Mouse (Mus musculus) kidney, embryonic 16.5 days (tissue): Measurements from ENCODE around the gene Ypel5. TPM values are rescaled to one million over a fixed set of nuclear protein-coding genes. Genes with fewer than 3 reads are reported as not detected.
A peak's percentile ranks its signal among the peaks of the same experiment; 100 is the strongest.

Experiments
- ATAC-seq: fragments of 200-750 bp; cut with Nextera tagmentation; 2 replicates; pipeline ENCODE4 v1.8.0; 2017; ENCODE audit warnings: moderate TSS enrichment; ENCODE audit not compliant: low FRiP score, low TSS enrichment
- H3K27ac ChIP-seq: fragments of 300-500 bp; sonication (generic); 2 replicates; pipeline ENCODE4 v1.5.1; 2014; ENCODE audit warnings: low read length
- H3K27me3 ChIP-seq: fragments of 300-500 bp; sonication (generic); 2 replicates; pipeline ENCODE4 v1.6.1; 2014; ENCODE audit warnings: low read length, control low read depth, mixed read lengths; ENCODE audit not compliant: insufficient read depth
- H3K36me3 ChIP-seq: fragments of 300-500 bp; sonication (generic); 2 replicates; pipeline ENCODE4 v1.6.1; 2014; ENCODE audit warnings: low read length, control low read depth, mixed read lengths; ENCODE audit not compliant: insufficient read depth
- H3K4me1 ChIP-seq: fragments of 300-500 bp; sonication (generic); 2 replicates; pipeline ENCODE4 v1.6.1; 2014; ENCODE audit warnings: low read length, control low read depth, mixed read lengths; ENCODE audit not compliant: insufficient read depth
- H3K4me2 ChIP-seq: fragments of 300-500 bp; sonication (generic); replicated peaks from 2 replicates; pipeline ENCODE4 v1.6.1; 2014; ENCODE audit warnings: low read depth, low read length
- H3K4me3 ChIP-seq: fragments of 300-500 bp; sonication (generic); 2 replicates; pipeline ENCODE4 v1.5.1; 2014; ENCODE audit warnings: mild to moderate bottlenecking, low read length
- H3K9ac ChIP-seq: fragments of 300-500 bp; sonication (generic); replicated peaks from 2 replicates; pipeline ENCODE4 v1.6.1; 2014; ENCODE audit warnings: low read length
- H3K9me3 ChIP-seq: fragments of 300-500 bp; sonication (generic); 2 replicates; pipeline ENCODE4 v1.6.1; 2016; ENCODE audit warnings: low read length, control low read depth
- WGBS: fragments of 180-500 bp; shearing (Covaris S2); extraction: QIAGEN DNeasy Blood & Tissue Kit; methylation state at CpG from one replicate; pipeline ENCODE4 v1.1.7; 2014; 5-methylcytosine and 5-hydroxymethylcytosine counted together
- polyA plus RNA-seq: library from polyadenylated mRNA; unstranded; fragments of >200 nt; fragmentation: Nextera tagmentation; extraction: Ambion mirVana; gene quantifications from 2 replicates; pipeline ENCODE4 v1.2.1, GENCODE M21; 2015

Gene Ypel5
- polyA plus RNA-seq, 1 experiment from 2014 or later = 45.9 TPM

- Histone ChIP-seq H3K9ac (no peak overlapping the region), H3K4me1 (no peaks in the 10 kb centered on the region), H3K4me3 (no peak overlapping the region), H3K4me2 (no peak overlapping the region), H3K36me3 (no peaks in the 10 kb centered on the region), H3K27ac (no peak overlapping the region), H3K9me3 (no peaks in the 10 kb centered on the region), H3K27me3 (no peaks in the 10 kb centered on the region)
- WGBS = 18% methylated on average over 12 of the region's 12 CpGs
- ATAC-seq = no peak
Measured at GRCm38 (mm10) chr17:72813419-72814315, 22.6 kb upstream of the Ypel5 start.

GRCm38 (mm10) chr17:72817574-72817973 lies 18.7 kb upstream of the Ypel5 start:
- no peaks in the 10 kb centered on the region for H3K4me1 ChIP-seq

GRCm38 (mm10) chr17:72819714-72820113 lies 16.5 kb upstream of the Ypel5 start:
- Histone ChIP-seq H3K4me1 (no peaks in the 10 kb centered on the region), H3K27ac (no peak overlapping the region), H3K36me3 (no peaks in the 10 kb centered on the region), H3K27me3 (no peaks in the 10 kb centered on the region), H3K4me3 (no peak overlapping the region), H3K9me3 (no peaks in the 10 kb centered on the region), H3K9ac (no peak overlapping the region), H3K4me2 (no peak overlapping the region)
- WGBS = 77% methylated on average over 2 of the region's 2 CpGs
- ATAC-seq = no peak

More at GRCm38 (mm10) chr17:72817574-72817973, 18.7 kb upstream of the Ypel5 start:
- H3K4me3 ChIP-seq = no peak overlapping the region
- no peak overlapping the region for H3K4me2 ChIP-seq
- no peaks in the 10 kb centered on the region for H3K9me3 ChIP-seq
- ATAC-seq = no peak
- WGBS = 76% methylated on average over 5 of the region's 5 CpGs
- H3K27ac ChIP-seq = no peak overlapping the region
- no peaks in the 10 kb centered on the region for H3K27me3 ChIP-seq
- no peaks in the 10 kb centered on the region for H3K36me3 ChIP-seq
- H3K9ac ChIP-seq = no peak overlapping the region

- no peak for ATAC-seq
- Histone ChIP-seq H3K4me2 (no peak overlapping the region), H3K4me3 (no peak overlapping the region), H3K4me1 (no peaks in the 10 kb centered on the region), H3K27ac (no peak overlapping the region), H3K9me3 (no peaks in the 10 kb centered on the region), H3K36me3 (no peaks in the 10 kb centered on the region), H3K9ac (no peak overlapping the region), H3K27me3 (no peaks in the 10 kb centered on the region)
- 51% methylated on average over 4 of the region's 4 CpGs for WGBS
Measured at GRCm38 (mm10) chr17:72820425-72820824, 15.8 kb upstream of the Ypel5 start.

- Histone ChIP-seq H3K36me3 (no peaks in the 10 kb centered on the region), H3K4me3 (no peak overlapping the region), H3K27ac (no peak overlapping the region), H3K4me1 (no peaks in the 10 kb centered on the region), H3K4me2 (no peak overlapping the region), H3K27me3 (no peaks in the 10 kb centered on the region), H3K9ac (no peak overlapping the region), H3K9me3 (no peaks in the 10 kb centered on the region)
- WGBS = 55% methylated on average over 1 of the region's 1 CpGs
- ATAC-seq = no peak
Measured at GRCm38 (mm10) chr17:72821923-72822322, 14.3 kb upstream of the Ypel5 start.

- H3K4me3 ChIP-seq = no peak overlapping the region
- WGBS = 89% methylated on average over 3 of the region's 3 CpGs
- H3K27ac ChIP-seq = no peak overlapping the region
- no peaks in the 10 kb centered on the region for H3K9me3 ChIP-seq
- H3K36me3 ChIP-seq = no peaks in the 10 kb centered on the region
- H3K9ac ChIP-seq = no peak overlapping the region
- ATAC-seq = no peak
- no peak overlapping the region for H3K4me2 ChIP-seq
- no peaks in the 10 kb centered on the region for H3K4me1 ChIP-seq
- H3K27me3 ChIP-seq = no peaks in the 10 kb centered on the region
Measured at GRCm38 (mm10) chr17:72826916-72827534, 9.2 kb upstream of the Ypel5 start.

GRCm38 (mm10) chr17:72828027-72828678 lies 8.1 kb upstream of the Ypel5 start:
- H3K36me3 ChIP-seq = no peaks in the 10 kb centered on the region
- 82% methylated on average over 3 of the region's 3 CpGs for WGBS
- no peak overlapping the region for H3K9ac ChIP-seq
- H3K4me2 ChIP-seq = no peak overlapping the region
- H3K4me3 ChIP-seq = no peak overlapping the region
- ATAC-seq = no peak
- H3K27ac ChIP-seq = no peak overlapping the region
- no peaks in the 10 kb centered on the region for H3K27me3 ChIP-seq
- H3K9me3 ChIP-seq = no peaks in the 10 kb centered on the region
- no peaks in the 10 kb centered on the region for H3K4me1 ChIP-seq

GRCm38 (mm10) chr17:72828687-72829086 lies 7.6 kb upstream of the Ypel5 start:
- no peaks in the 10 kb centered on the region for H3K36me3 ChIP-seq
- H3K4me2 ChIP-seq = no peak overlapping the region
- no peak for ATAC-seq
- 88% methylated on average over 8 of the region's 8 CpGs for WGBS
- H3K4me1 ChIP-seq = no peaks in the 10 kb centered on the region
- H3K4me3 ChIP-seq = no peak overlapping the region
- no peaks in the 10 kb centered on the region for H3K9me3 ChIP-seq
- no peaks in the 10 kb centered on the region for H3K27me3 ChIP-seq
- H3K27ac ChIP-seq = no peak overlapping the region
- H3K9ac ChIP-seq = no peak overlapping the region

GRCm38 (mm10) chr17:72837140-72837712 lies 973 bp downstream of the Ypel5 start:
- no peaks in the 10 kb centered on the region for H3K9me3 ChIP-seq
- under 1% methylated on average over 43 of the region's 77 CpGs for WGBS
- peak; percentile 62 for ATAC-seq
- peak overlapping the region; percentile 98 for H3K27ac ChIP-seq
- peak overlapping the region; percentile 95 for H3K9ac ChIP-seq
- no peaks in the 10 kb centered on the region for H3K27me3 ChIP-seq
- H3K4me2 ChIP-seq = peak overlapping the region; percentile 69
- no peaks in the 10 kb centered on the region for H3K36me3 ChIP-seq
- peaks cover 7% of the 10 kb centered on the region for H3K4me1 ChIP-seq
- peak overlapping the region; percentile 96 for H3K4me3 ChIP-seq
